Mouse (Mus musculus) skeletal muscle tissue, adult 2 months (tissue): ENCODE measurements around the gene Rarb.

Experiments used
- DNase-seq: peaks from one replicate; pipeline ENCODE4 v3.0.0-alpha.2; 2012; ENCODE audit warnings: low read depth, low spot score

The Rarb gene

DNA sequence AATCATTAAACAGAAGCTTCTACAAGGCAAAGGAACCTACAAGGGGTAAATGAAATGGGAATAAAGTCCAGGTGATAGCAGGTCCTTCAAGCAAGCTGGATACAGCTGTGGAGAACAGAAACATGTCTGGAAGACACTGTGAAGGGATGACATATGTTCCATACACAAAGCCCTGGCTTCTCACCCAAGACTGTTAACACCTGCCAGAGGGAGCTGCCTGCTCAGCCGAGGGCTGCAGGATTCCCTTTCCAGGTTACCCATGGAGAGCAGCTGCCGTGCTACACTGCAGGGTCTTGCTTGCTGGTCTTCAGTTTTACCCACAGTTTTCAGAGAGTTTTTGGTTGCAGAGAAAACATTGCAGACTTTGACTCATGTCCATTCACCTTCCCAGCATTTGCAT, 290.3 kb downstream of the Rarb start:
- no peak for DNase-seq

DNA sequence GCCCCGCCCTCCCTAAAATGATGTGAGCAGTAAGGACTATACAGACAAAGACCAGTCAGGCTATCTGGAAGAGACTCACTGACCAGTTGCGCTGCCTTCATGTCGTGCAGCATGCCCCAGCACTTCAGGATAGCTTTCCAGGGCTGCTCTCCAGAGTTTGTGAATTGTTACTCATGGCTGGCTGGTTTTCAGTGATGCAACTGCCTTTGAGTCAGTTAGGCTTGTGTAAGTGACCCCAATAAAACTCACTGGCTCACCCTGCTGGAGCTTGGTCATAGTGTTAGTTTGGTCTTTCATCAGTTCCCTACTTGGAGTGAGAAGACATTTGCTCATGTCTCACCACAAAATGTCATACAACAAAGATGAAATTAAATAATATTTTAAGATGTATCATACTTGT, 292.8 kb downstream of the Rarb start:
- peak; percentile 50 for DNase-seq

DNA sequence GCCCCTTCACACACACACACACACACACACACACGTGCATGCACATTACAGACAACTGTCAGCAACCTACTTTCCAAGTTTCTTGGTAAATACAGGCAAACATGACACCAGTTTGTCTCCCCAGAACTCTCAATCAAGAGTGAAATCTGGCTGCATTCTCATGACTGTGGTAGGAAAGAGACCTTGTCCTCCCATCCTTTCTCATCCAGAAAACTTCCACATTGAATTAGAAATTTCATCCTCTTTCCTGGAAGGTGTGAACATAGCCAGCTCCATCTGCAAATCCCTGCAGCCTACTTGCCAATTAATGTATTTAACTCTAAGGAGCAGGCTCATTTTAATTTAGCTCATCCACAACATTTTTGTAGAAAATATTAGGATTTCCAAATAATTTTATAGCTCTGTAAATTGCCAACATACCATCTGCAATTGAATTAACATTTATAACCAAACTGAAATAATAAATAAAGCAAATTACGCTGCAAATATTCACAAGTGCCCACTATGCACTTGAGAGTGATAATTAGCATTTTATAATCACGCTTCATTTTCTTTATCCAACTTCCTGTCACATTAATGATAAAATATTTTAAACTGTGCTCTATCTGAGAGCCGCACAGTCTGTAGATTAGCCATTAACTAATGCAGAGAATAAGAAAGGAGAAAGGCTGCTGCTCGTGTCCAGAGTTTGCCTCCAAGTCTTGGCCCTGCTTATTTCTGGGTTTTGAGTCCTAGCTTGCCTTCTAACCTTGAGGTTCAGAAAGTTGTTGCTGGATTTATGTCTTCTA, 293.6 kb downstream of the Rarb start:
- DNase-seq: no peak

DNA sequence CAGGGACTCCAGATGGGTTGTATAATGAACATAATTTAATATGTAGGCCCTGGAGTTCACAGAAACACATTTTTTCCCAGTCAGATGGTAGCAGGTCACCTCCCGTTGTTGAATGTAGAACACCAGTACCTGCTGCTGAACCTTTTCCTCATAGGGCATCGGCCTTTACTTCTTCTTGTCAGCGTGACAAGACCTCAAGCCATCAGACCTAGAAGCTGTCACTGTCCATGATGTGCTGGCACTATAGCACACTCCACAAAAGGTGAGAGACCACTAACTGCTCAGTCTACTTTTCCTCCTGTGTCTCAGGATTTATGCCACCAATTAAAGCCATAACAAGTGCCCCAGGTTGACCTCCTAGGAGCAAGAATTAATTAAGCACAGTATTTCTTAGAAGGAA, 296.1 kb downstream of the Rarb start:
- no peak for DNase-seq

DNA sequence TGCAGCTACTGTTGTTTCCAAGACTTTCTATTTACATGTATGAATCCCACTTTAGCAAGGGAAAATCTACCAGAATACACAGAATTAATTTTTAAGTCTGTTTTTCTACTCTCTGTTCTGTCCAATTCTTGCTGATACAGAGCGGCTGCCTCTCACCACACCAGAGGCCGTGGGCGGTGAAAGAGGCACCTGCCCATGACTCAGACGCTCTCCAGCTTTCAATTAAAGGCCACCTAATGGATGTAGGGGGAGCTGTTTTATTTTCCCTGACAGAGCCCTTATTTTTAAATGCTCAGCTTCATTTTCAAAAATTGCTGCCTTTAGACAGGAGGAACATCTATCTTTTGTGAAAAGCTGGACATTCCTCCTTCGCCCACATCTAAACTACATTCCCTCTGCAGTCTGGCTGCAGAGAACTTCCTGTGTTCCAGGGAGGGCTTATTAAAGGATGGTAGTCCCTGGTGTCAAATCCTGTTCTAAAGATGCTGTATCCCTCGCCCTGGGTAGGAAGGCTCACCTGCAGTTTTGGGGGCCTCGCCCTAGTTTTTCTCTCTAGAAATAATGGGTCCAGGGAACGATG, 299.3 kb downstream of the Rarb start:
- DNase-seq: no peak

DNA sequence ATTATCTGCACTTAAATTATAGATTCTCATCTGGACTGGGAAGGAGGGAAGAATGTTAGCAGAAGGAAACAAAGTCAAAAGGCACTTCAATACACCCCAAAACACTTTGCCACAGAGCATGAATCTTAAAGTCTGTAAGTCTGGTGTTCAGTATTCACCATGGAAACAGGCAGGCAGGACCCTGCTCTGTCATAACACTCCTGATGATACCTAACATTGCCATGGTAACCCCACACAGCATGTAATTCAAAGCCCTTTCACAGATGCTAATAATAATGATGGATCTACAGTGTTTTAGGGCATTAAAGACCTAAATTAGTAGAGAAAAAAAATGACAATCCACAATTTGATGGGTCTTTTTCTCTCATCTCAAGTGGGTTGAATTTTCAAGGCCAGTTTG, 301.0 kb downstream of the Rarb start:
- no peak for DNase-seq

DNA sequence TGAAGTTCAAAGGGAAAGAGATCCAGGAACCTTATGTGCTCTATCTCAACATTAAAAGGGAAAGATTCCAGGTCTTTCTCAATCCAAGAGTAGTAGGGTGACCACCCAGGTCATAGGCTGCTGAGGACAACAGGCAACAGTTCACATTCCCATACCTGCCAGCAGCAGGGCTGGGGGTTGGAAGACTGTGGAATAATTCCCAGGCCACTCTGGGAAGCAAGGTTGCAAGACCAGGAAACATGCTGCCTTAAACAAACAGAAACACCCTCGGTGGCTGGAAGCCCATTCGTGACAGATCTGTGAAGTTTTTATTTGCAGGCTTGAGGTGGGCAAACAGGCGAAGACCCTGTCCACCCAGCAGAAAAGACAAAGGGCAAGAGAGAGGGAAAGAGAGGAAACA, 303.2 kb downstream of the Rarb start:
- DNase-seq: no peak

DNA sequence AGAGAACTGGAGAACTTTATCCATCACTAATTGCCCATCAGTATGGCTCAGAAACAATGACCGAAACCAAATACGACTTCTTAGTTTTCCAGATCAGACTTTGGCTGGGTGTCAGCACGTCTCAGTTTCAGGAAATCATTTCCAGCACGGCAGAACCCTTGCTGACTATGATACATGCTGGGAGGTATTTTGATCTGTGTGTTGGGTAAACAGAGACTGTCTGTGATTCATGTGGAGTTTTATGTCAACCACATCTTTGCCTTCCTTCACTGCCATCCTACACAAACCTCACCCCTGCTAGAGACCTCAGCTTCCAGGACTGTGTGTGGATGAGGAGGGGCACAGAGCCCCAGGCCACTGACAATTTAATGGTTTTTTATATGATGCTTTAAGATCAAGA, 308.4 kb downstream of the Rarb start:
- DNase-seq: peak; percentile 18

DNA sequence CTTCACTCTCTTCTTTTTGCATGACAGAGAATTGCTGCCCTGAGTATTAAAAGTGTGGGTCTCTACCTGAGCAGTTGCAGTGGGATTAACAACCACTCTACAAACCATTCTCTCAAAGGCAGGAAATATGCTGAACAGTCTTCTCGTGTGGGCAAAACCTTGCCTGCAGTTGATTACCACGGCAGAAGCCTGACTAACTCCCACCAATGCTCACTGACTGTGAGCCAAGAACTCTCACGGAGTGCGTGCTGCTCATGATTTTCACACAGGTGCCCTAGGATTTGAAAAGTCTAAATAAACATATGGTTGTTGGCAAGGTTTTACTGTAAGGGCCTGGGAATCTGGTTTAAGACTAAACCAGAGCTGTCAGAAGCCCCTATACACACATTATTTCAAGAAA, 309.1 kb downstream of the Rarb start:
- no peak for DNase-seq

DNA sequence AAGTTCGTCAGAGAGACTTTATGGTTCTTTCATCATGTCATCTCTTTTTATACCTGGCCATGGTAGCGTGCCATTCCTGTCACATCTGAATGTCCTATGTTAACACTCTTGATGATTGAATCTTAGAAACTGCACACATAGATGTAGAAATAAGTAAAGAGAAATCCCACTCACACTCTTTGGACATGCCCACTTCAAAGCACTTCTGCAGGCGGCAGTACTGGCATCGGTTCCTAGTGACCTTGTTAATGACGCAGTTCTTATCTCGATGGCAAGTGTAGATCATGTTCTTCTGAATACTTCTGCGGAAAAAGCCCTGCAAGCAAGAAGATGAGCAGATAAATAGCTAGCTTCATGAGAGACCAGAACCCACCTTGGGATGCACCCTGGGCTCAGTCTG, 310.2 kb downstream of the Rarb start:
- no peak for DNase-seq

DNA sequence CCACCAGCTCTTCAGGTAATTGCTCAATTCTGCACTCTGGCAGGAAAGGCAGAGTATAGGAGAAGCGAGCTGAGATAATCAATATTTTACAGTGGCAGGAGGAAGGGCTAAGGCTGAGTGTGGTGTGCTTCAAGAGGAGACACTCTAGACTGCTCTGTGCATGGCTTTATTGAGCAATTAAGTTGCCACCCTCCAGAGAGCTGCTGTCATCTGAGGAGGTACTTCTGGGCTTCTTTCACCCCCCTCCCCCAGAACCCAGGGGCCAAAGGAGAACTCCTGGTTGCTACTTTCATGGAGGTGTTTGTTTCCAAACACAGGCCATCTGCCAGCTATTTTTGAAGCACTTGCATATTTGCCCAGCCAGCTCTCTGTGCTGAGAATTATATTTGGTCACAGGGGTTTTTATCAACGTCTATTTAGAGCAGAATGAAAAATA, 321.7 kb downstream of the Rarb start:
- peak; percentile 89 for DNase-seq

DNA sequence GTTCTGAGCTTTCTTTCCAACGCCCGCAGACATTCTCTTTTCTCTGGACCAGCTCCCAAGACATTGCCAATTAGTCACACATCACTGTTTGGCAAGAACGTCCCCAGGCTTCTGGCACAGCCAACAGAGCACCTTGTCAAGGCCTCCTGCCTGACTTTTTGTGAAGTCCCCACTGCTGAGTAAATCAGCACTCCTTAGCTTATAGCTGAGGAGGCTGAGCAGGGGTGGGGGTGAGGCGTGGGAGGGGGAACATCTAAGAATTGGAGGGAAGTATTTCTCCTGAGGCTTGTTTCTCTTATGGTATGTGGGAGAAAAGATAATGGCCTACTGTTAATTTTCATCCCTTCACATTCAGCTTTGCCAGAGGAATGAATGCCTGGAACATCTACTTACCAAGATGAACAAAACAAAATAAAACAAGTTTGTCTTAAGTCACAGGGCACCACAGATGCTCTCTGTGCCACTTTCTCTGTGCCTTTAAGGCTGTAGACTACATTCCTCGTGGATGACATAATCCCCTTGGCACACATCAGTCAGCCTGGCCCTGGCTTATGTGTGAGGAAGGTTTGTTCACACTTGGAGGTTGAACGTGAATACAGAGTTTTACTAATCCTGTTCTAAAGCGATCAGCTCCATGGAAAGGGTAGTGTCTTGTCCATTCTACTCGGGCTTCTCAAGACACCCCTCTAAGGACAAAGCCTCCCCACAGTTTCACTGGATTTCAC, 335.1 kb downstream of the Rarb start:
- DNase-seq: peak; percentile 54

DNA sequence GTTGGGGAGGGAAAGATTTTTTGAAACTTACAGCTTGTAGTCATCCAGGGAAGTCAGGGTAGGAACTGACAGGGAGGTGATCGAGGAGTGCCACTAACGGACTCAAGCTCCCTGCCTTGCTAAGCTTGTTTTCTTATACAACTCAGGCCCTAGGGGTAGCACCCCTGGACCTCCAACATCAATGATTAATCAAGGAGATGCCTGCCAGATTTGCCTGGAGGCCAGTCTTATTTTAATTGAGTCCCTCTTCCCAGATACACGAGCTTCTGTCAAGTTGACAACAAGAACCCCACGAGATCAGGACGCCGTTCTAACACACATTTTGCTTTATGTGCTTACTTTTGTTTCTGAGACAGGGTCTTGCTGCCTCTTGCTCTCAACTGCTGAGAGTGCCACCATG, 338.3 kb downstream of the Rarb start:
- DNase-seq: no peak

DNA sequence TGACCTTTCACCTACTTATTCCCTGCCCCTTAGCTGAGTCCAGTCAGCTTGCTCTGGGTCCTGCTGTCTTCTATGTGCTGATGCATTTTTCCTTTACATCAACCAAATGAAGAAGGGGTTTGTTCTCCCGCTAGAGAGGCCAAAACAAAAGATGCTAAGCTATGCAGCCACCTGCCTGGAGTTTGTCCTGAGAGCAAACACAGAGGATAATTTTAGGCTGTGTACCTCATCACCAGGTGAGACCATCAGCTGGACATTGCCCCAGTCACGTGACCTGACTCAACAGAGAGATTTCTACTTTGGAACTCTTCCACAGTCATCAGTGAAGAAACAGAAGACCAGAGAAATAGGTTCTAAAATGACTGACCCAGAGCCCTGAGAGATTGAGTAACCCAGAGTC, 339.4 kb downstream of the Rarb start:
- no peak for DNase-seq

DNA sequence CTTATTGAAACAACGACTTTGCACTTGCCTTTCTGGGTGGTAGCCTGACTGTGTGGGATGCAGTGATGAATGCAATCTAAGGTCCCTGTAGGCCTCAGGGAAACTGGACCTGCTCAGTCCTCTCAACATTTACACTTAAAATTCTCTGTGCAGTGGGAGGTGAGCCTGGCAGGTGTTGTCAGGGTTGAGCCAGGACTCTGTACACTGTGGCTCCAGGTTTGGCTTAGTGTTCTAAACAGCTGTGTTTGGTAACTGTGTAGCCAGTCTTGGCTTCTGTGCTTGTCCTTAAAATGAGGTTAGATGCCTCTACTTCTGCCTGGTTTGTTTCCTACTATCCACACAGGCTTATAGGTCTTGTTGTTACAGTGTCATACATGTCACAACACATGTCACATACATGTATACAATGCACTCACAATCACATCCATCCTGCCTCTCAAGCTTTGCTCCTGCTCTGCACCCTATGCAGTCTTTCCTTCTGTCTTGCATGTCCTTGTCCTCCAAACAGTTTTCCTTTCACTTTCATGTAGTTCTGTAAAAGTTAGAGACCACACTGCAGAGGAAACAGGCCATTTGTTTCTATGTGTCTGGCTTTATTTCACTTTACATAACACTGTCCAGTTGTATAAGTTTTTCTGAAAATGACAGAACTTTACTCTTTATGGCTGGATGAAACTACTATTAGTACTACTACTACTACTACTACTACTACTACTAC, 340.2 kb downstream of the Rarb start:
- peak; percentile 41 for DNase-seq

DNA sequence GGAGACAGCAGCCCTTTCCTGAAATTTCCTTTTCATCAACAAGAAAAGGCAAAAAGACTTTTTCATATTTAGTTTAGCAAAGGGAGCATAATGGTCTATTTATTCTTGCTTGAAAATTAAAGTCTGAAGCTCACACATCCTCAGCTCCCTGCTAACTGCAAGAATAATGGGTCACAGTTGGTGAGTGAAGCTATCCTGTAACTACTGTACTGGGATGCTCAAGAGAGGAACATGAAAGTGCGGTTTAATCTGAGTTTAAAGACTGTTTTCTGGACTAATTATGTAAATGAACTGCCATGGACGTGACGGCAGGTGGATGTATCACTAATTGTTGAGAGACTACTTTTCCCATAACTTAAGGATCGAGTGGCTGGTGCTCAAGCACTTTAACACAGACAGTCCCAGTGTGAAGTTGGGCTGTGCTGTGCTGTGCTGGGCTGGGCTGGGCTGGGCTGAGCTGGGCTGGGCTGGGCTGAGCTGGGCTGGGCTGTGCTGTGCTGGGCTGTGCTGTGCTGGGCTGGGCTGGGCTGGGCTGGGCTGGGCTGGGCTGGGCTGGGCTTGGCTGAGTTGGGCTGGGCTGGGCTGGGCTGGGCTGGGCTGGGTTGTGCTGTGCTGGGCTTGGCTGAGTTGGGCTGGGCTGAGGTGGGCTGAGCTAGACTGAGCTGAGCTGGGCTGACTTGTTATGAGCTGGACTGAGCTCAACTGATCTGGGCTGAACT, 370.5 kb downstream of the Rarb start:
- no peak for DNase-seq

DNA sequence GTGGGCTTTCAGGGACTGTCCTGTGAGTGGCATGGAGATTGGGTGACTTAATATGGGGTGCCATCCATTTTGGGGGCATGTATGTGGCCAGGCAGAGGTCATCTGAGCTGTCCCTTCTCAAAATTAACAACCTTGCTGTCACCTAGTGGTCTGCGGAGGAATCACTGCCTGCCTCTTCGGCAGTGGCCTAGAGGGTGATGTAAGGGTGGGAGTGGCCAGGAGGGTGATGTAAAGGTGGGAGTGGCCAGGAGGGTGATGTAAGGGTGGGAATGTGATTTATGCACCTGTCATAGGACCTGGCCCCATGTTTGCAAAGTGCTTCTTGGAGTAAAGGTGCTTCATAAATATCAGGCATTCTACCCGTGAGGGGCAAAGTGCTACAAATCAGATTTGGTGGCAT, 371.4 kb downstream of the Rarb start:
- DNase-seq: no peak

DNA sequence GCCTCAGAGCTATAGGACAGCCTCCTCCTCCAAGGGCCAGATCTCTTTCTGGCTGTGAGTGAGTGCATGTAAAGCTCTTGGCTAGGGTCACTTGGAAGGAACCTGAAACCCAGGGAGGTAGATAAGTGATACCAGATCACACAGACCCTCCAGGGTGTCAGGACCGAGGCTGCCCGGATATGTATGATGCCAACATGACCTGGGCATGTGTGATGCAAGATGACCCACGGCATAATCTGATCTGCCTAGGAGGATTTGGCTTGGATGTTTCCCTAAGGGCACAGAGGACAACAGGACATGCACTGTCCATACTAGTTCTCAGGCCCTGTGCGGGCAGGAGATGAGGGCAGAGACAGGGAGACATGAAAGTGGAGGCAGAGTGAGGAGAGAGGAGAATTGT, 374.1 kb downstream of the Rarb start:
- peak; percentile 83 for DNase-seq

DNA sequence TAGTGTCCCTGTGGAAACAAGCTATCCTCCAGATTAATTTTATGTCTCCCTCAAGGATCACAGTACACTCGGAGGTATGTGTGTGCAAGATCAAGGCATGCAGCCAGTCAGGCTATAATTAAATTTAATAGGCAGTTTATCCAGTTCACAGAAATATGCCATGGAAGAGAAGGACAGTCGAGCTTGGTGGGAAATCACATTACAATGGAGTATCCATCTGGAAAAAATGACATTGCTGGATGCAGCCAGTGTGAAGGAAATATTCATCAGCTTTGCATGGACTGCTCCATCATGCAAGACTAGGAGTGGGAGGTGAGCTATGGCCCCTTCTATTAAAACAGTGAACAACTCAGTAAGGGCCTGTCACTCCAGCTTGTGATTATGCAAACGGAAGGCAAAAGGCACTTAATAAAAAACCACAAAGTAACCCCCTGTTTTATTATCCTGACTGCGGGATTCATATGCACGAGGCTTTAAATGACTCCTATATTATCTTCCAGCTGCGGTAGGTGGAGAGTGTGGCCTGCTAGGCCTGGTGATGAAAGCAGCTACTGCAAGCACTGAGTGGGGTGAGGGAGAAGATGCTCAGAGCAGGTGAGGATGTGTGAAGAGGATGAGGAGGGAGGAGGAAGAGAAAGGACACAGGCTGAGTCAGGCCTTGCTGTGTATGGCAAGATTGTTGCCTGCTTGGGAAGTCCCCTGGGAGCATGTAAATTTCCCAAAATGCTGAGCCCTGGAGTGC, 379.4 kb downstream of the Rarb start:
- no peak for DNase-seq

DNA sequence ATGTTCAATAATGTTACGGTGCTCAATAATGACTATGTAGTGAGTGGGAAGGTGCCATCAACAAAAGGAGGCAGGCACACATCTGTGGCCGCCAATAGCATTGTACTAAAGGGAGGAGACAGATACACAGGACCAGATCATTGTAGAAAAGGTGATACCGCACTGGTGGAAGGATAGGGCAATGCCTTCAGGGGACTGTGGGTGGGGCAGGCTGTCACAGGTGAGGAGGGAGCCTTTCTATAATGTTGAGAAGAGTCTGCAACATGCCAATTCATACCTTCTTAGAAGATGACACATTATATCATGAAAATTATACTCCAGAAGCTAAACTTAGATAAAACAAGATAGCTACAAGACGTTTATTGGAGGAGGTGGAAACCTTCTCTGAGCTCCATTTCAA, 381.6 kb downstream of the Rarb start:
- DNase-seq: no peak
